Mouse (Mus musculus) hindbrain, postnatal 0 days (tissue): ENCODE data around the gene Stk32b. TPM values are rescaled to one million over a fixed set of nuclear protein-coding genes. Genes with fewer than 3 reads are reported as not detected.

Source experiments
- ATAC-seq: fragments of 200-750 bp; cut with Nextera tagmentation; 2 replicates; pipeline ENCODE4 v1.8.0; 2017; ENCODE audit warnings: mild to moderate bottlenecking, moderate TSS enrichment, moderate library complexity
- DNase-seq: peaks from one replicate; pipeline ENCODE4 v3.0.0-alpha.2; 2015; ENCODE audit warnings: low spot score
- H3K27ac ChIP-seq: fragments of 300-500 bp; sonication (generic); 2 replicates; pipeline ENCODE4 v1.5.1; 2014; ENCODE audit warnings: mild to moderate bottlenecking
- H3K27me3 ChIP-seq: fragments of 300-500 bp; sonication (generic); 2 replicates; pipeline ENCODE4 v1.6.1; 2014; ENCODE audit warnings: low read length, mixed read lengths; ENCODE audit not compliant: insufficient read depth
- H3K36me3 ChIP-seq: fragments of 300-500 bp; sonication (generic); 2 replicates; pipeline ENCODE4 v1.6.1; 2014; ENCODE audit warnings: low read length, mixed read lengths; ENCODE audit not compliant: insufficient read depth
- H3K4me1 ChIP-seq: fragments of 300-500 bp; sonication (generic); 2 replicates; pipeline ENCODE4 v1.6.1; 2014; ENCODE audit warnings: antibody characterized with exemption, low read length, mixed read lengths; ENCODE audit not compliant: insufficient read depth
- H3K4me2 ChIP-seq: fragments of 300-500 bp; sonication (generic); 2 replicates; pipeline ENCODE4 v1.6.1; 2014; ENCODE audit warnings: low read depth, mild to moderate bottlenecking, low read length, moderate library complexity, mixed read lengths
- H3K4me3 ChIP-seq: fragments of 300-500 bp; sonication (generic); 2 replicates; pipeline ENCODE4 v1.5.1; 2014; ENCODE audit warnings: low read length
- H3K9ac ChIP-seq: fragments of 300-500 bp; sonication (generic); replicated peaks from 2 replicates; pipeline ENCODE4 v1.6.1; 2014; ENCODE audit warnings: mild to moderate bottlenecking, low read length, moderate library complexity, mixed read lengths
- H3K9me3 ChIP-seq: fragments of 300-500 bp; sonication (generic); 2 replicates; pipeline ENCODE4 v1.6.1; 2016; ENCODE audit warnings: low read length, mixed read lengths
- CTCF ChIP-seq: IDR thresholded peaks from 2 replicates; pipeline ENCODE4 v1.5.1; 2016; ENCODE audit warnings: antibody characterized with exemption, control low read depth, low read depth
- WGBS: fragments of 180-500 bp; shearing (Covaris S2); extraction: QIAGEN DNeasy Blood & Tissue Kit; methylation state at CpG from one replicate; pipeline ENCODE4 v1.1.7; 2014; 5-methylcytosine and 5-hydroxymethylcytosine counted together
- polyA plus RNA-seq: library from polyadenylated mRNA; unstranded; fragments of >200 nt; fragmentation: Nextera tagmentation; extraction: Ambion mirVana; gene quantifications from 2 replicates; pipeline ENCODE4 v1.2.1, GENCODE M21; 2015
- total RNA-seq: library from RNA; depleted of rRNA; stranded (reverse); fragments of >200 nt; gene quantifications from 2 replicates; pipeline ENCODE4 v1.2.3, GENCODE M21; 2014

The Stk32b gene
- total and polyA plus RNA-seq, 2 experiments from 2014 or later, result 21.8 to 22.5 TPM

DNA sequence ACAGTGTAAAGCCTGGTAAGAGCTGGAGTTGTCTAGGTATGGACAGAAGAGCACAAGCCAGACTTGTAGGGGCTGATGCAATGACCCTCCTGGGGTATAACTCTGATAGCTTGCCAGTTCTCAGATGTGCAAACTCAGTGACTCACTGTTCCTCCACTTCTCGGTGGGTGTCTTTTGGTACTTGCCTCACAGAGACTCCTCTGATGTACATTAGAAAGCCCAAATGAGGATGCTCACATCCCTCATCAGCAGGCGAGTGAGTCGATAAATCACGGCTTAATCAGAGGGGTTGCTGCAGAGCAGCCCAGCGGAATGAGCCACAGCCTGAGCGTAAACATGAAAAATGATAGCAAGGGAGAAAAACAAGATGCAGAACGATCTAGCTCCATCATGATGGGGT, 46.2 kb downstream of the Stk32b start:
- Histone ChIP-seq H3K4me3 (no peak overlapping the region), H3K27ac (no peak overlapping the region), H3K9me3 (no peaks in the 10 kb centered on the region), H3K4me1 (no peaks in the 10 kb centered on the region), H3K9ac (no peak overlapping the region), H3K27me3 (no peaks in the 10 kb centered on the region), H3K36me3 (no peaks in the 10 kb centered on the region), H3K4me2 (no peak overlapping the region)
- 78% methylated on average over 7 of the region's 7 CpGs for WGBS
- ATAC-seq (no peak), DNase-seq (no peak)
- no peak for TF ChIP-seq CTCF

DNA sequence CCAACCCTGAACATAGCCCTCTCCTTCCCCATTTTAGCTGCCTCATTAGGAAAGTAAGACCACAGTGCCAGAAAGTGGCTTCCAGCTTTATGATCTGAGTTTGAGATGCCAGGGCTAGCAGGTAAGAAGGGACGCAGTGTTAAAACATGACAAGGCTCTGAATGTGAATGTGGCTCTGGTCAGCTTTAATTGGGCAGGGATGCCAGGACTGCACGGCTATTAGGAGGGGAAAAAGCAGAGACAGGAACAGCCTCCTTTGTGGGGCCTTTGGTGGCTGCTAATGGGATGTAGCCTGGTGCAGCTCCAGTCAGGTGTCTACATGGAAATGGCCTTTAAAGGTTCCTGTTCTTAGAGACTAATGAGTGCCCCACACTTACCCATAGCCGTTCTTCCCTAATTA, 52.0 kb downstream of the Stk32b start:
- H3K36me3 ChIP-seq, result no peaks in the 10 kb centered on the region
- no peak overlapping the region for H3K27ac ChIP-seq
- no peak overlapping the region for H3K4me2 ChIP-seq
- WGBS, result 67% methylated on average over 3 of the region's 3 CpGs
- H3K27me3 ChIP-seq, result no peaks in the 10 kb centered on the region
- H3K9ac ChIP-seq, result no peak overlapping the region
- H3K4me1 ChIP-seq, result no peaks in the 10 kb centered on the region
- no peaks in the 10 kb centered on the region for H3K9me3 ChIP-seq
- no peak for DNase-seq
- H3K4me3 ChIP-seq, result no peak overlapping the region
- no peak for ATAC-seq
- TF ChIP-seq CTCF, result no peak

DNA sequence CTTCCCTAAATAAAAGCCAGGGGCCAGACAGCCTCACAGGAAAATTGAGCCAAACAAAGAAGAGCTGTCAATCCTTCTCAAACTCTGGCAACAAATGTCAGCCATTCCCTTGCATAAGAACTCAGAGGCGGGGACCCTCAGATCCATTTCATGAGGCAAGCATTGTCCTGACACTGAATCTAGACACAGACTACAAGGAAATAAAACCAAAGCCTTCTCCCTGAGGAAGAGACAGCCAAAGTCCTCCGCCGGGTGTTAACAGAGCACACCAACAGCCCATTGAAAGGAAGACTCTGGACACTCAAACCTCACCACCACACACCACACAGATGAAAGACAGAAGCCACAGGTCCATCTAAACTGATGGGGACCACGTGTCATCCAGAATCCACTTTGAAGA, 57.8 kb downstream of the Stk32b start:
- Histone ChIP-seq H3K4me2 (no peak overlapping the region), H3K36me3 (no peaks in the 10 kb centered on the region), H3K9me3 (no peaks in the 10 kb centered on the region), H3K27ac (no peak overlapping the region), H3K27me3 (no peaks in the 10 kb centered on the region), H3K9ac (no peak overlapping the region), H3K4me1 (no peaks in the 10 kb centered on the region), H3K4me3 (no peak overlapping the region)
- no peak for TF ChIP-seq CTCF
- DNase-seq (no peak), ATAC-seq (no peak)
- 64% methylated on average over 4 of the region's 4 CpGs for WGBS

DNA sequence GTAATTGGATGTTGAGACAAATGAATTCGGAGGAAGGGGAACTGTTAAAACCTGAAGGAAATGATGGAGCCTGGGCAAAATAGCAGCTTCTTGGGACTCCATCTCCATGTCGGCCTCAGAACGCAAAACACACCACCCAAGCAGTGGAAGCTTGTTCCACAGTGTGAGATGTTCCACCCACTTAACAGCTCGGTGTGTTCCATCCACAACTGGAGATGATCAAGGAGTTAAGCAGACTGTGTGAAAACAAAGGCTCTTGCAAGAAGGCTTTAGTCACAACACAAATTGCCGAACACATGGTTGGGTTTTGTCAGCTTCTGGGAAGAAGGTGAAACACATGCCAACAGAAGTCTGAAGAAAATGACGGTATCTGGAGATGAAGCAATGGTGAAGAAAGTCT, 59.2 kb downstream of the Stk32b start:
- no peak overlapping the region for H3K27ac ChIP-seq
- H3K4me2 ChIP-seq, result no peak overlapping the region
- H3K36me3 ChIP-seq, result no peaks in the 10 kb centered on the region
- no peak for ATAC-seq
- DNase-seq, result no peak
- H3K27me3 ChIP-seq, result no peaks in the 10 kb centered on the region
- 83% methylated on average over 6 of the region's 6 CpGs for WGBS
- TF ChIP-seq CTCF, result no peak
- H3K9me3 ChIP-seq, result no peaks in the 10 kb centered on the region
- no peaks in the 10 kb centered on the region for H3K4me1 ChIP-seq
- no peak overlapping the region for H3K4me3 ChIP-seq
- no peak overlapping the region for H3K9ac ChIP-seq

- DNase-seq (peak; percentile 4), ATAC-seq (0 out of 2 replicates have a peak, but pooled peaks have one; percentile 18)
- no peaks in the 10 kb centered on the region for H3K4me1 ChIP-seq
- H3K9me3 ChIP-seq, result no peaks in the 10 kb centered on the region
- H3K27me3 ChIP-seq, result no peaks in the 10 kb centered on the region
- no peak overlapping the region for H3K4me2 ChIP-seq
- TF ChIP-seq CTCF, result no peak
- H3K4me3 ChIP-seq, result no peak overlapping the region
- H3K36me3 ChIP-seq, result no peaks in the 10 kb centered on the region
- no peak overlapping the region for H3K9ac ChIP-seq
- WGBS, result 52% methylated on average over 5 of the region's 5 CpGs
- H3K27ac ChIP-seq, result no peak overlapping the region
Observed at GRCm38 (mm10) chr5:37655208-37655607, 61.8 kb downstream of the Stk32b start.

DNA sequence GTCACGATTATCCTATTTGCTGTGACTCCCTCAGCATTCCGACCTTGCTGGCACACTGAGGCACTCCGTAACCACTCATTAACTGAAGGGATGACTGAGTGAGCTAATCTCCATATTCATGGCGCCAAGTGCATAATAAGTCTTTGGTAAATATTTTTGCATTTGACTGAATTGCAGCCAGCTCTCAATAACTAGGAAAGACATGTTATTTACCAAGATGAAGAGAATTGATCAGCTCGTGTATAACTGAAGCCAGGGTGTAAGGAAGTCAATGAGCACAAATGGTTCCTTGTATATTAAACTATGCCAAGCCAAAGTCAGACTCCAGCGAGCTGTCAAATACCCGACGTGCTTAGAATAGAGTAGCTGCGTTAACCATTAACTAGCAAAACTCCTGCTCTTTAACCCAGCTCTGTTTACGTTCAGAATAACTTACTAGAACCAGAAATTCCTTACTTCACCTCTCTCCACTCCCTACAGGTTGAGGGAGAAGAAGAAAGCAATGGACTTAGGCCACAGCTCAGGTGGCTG, 66.2 kb downstream of the Stk32b start:
- no peak for TF ChIP-seq CTCF
- no peak overlapping the region for H3K4me3 ChIP-seq
- H3K4me1 ChIP-seq, result no peaks in the 10 kb centered on the region
- H3K27ac ChIP-seq, result no peak overlapping the region
- no peak overlapping the region for H3K4me2 ChIP-seq
- no peak overlapping the region for H3K9ac ChIP-seq
- WGBS, result 40% methylated on average over 10 of the region's 10 CpGs
- peak; percentile 21 for DNase-seq
- no peaks in the 10 kb centered on the region for H3K36me3 ChIP-seq
- H3K9me3 ChIP-seq, result no peaks in the 10 kb centered on the region
- ATAC-seq, result no peak
- H3K27me3 ChIP-seq, result no peaks in the 10 kb centered on the region

- Histone ChIP-seq H3K27ac (no peak overlapping the region), H3K4me3 (no peak overlapping the region), H3K27me3 (no peaks in the 10 kb centered on the region), H3K4me1 (no peaks in the 10 kb centered on the region), H3K36me3 (no peaks in the 10 kb centered on the region), H3K9ac (no peak overlapping the region), H3K9me3 (no peaks in the 10 kb centered on the region), H3K4me2 (no peak overlapping the region)
- 63% methylated on average over 1 of the region's 1 CpGs for WGBS
- ATAC-seq, result no peak
- no peak for DNase-seq
- TF ChIP-seq CTCF, result no peak
Observed at GRCm38 (mm10) chr5:37650089-37650601, 66.8 kb downstream of the Stk32b start.
